Mouse (Mus musculus) layer of hippocampus, adult 9-11 months (tissue): ENCODE measurements at regions not wholly inside any gene's neighbourhood (a gene's known extent, or its start where the extent isn't known, plus 50 kb on each side); places are given as distances from the start of the nearest gene placed in this dataset.

ENCODE experiments used
- DNase-seq: peaks from one replicate; pipeline ENCODE4 v3.0.0; 2022

DNA sequence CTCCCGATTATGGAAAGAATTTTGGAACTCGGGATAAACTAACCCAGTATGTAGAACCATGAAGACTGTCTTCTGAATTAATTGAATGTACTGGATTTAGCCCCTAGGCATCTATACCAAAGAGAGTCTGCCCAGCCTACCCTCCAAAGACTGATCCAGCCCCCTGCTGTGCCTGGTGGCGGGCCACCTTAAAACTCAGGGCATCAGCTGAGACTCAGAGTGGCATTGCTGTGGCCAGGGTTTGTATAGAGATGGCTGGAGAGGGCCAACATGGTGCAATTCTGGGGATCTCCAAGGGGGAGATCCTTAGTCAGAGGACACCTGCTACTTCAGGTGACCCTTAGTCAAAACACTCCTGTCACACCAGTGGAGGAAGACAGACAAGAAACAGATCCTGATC is 58.6 kb upstream of the Ppara start:
- DNase-seq = no peak

DNA sequence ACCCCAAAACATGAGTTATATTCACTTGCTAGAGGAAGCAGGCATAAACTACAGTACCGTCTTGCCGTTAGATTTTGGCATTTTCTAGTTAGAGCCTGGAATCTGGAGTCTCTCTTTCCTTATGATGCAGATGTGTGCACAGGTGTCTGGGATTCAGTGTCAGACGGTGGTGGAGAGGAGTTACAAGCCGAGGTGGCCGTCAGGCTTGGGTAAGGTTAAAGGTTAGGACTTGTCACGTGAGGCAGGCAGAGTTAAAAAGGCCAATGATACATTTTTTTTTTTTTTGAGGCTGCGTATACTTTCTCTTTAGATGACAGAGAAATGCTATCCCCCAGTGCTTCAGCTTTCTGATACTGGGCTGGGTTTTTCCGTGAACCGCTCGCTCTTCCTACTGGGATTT is 57.9 kb upstream of the Ppara start:
- no peak for DNase-seq

DNA sequence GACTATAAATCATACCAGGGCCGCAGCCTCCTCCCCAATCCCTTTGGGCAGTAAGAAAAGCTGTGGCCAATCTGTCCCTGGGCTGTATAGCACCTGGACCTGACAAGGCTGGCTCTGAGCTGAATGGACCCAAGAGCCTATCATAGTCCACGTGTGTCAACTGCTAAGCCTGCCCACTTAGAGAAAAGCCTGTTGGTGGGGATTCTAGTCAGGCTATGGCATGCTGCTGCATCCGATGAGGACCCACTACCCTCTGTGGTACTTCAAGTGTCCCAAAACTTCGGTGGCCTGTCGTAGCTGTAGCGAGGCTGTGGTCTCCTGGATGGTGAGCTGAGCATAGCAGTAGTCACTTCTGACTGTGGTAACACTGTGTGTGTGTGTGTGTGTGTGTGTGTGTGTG is 57.4 kb upstream of the Ppara start:
- DNase-seq = no peak

GRCm38 (mm10) chr15:85677855-85678254 is 56.9 kb upstream of the Ppara start:
- peak; percentile 86 for DNase-seq

DNA sequence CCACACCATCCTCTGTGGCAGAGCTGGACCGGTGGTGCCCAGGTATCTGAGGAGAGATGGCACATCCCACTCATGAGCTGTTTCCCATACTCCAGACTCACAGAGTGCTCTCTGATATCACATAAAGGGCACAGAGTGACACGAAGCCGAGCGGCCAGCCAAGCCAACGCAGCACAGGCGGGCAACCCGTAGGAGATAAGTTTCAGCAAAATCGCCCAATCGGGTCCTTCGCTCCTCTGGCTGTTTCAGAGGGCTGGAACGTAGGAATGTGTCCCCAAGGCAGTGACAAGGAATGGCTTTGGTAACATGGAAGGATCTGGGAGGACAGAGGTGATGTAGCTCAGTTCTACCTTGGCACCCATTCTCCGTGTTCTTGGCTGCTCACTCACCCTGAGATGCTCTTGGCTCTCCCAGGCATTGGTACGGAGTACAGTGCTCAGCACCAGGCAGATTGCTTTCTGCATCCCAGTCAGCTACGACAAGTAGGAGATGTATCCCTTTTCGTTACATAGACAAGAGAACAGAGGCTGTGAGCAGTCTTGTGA is 56.4 kb upstream of the Ppara start:
- DNase-seq = no peak

DNA sequence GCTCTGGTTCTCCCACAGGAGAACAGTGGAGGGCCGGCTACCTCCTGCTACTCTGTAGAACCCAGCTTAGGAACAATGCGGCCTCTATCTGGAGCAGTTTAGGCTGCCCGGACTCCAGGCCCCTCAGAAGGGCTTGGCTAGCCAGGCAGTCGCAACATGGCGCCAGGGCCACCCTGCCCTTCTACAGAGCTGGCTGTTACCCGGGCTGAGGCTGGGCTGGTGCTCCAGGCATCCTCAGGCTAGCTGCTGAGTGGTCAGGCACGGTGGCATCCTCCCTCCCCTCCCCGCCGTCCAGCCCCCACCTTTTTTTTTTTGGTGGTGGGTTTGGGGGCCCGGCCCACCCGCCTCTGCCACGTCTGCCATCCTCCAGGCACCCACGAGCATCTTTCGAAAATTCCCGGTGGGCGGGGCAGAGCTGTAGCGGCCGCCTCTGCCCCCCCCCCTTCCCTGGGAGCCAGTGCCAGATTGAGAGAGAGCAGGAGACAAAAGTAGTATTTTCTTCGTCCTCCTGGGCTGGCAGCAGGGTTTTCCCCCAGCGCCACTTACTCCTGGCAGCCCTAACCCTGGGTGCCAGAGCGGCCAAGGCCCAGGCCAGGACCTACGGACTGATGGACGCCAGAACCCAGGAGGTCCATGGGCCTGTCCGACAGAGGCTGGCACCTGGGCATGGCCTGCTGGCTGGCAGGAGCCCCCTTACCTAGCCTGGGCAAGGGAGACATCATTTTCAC is 55.6 kb upstream of the Ppara start:
- DNase-seq = peak; percentile 74

GRCm38 (mm10) chr15:85679864-85680428 is 54.8 kb upstream of the Ppara start:
- no peak for DNase-seq

DNA sequence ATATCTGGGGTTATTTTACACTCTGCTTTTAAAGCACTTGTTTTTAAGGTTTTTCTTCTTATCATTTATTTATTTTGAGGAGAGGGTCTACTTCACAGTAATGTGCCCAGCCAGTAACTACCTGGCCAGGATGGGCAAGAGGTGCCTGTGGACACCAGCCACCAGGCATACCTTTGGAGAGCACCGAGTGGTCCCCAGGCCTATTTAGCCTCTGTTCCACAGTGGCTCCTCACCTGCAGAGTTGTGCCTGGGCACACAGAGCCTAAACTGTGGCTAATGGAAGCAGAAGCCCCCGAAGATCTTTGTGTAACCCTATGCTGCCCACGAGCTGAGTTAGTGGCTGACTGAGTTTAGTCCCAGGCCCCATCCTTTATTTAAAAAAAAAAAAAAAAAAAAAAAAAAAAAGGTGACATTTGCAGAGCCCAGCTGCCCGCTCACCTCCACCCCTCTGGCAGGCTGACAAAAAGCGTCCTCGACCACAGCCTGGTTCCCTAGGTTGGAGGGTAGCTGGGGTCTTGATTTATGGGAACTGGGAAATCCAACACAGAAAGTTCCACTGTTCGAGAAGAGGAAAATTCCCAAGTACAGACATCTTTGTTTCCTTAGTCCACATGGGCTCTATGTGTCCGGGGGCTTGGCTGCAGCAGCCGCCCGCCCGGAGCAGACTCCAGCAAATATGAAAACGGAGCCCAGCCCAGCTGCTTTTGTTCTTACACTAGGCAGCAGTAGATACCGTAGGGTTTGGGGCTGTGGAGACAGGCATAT is 54.1 kb upstream of the Ppara start:
- no peak for DNase-seq

- DNase-seq = no peak
These were observed 52.7 kb upstream of the Ppara start for GRCm38 (mm10) chr15:85682116-85682515.

DNA sequence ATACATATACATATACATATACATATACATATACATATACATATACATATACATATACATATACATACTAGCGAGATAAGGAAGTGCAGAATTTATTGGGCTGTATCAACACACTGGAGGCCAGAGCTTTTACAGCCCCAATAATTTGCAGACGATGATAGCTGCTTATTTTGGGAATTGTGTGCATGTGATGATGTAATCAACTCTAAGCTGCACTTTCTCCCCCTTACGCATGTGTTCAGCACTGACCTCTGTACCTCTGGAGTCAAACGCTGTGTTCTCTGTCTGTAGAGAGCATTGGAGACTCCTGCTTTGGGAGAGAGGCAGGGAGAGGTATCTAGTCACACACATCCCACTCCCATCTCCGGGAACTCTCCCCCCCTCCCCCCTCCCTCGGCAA is 52.0 kb upstream of the Ppara start:
- DNase-seq = no peak

DNA sequence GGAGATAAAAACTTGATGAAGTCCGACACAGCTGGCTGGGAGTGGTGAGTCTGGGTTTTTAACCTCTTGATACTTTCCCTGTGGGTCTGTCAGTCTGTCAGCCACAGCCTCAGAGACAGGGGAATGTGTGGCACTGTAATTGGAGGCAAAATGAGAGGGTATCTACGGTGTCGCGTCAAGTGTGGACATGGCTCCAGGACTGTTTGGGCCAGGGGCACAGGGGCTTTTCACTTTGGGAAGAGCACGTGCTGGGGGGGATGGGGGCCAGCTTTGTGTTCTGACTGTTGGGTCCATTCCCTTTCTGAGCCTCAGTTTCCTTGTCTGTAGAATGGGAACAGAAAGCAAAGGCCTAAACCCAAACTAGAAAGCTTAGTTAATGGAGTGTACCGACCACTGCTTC is 51.5 kb upstream of the Ppara start:
- DNase-seq = no peak

DNA sequence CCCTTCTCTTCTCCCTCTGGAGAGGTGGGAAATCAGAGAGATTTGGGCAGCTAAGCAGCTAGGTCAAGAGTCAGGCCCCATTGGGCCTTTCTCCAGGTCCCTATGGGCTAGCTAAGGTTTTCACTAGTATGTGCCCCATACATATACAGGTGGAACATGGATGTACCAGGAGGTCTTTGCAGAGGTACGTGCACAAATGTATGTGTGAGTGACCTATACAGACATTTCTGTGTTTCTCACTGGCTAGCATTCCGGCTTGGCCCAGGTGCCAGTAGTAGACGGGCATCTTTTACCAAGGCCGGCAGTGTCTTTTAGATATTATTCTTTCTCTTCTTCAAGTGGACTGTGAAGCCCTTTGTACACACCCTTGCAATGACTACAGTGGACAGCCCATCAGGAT is 51.1 kb upstream of the Ppara start:
- no peak for DNase-seq

- no peak for DNase-seq
These were observed 50.5 kb upstream of the Ppara start for GRCm38 (mm10) chr15:85684164-85684708.

DNA sequence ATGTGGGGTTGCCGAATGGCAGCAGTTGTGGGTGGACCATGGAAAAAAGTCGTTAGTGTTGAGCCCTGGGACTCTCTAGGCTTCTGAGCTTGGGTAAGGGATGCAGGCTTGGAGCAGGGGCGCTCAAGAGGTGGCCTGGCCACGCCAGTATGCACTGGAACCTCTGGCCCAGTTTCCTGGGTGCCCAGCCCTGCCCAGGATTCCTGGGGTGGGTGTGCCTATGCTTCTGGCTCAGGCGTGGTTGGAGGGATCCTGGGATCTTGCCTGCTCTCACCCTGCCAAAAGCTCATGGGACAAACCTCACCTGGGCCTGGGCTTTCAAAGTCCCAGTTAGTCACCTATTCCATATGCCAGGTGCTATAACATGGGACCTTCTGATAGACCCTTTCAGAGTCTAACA is 49.9 kb upstream of the Ppara start:
- no peak for DNase-seq
